Mouse (Mus musculus) left cerebral cortex, adult 2 months (tissue): Measurements from ENCODE around the gene Shank3. TPM values are rescaled to one million over a fixed set of nuclear protein-coding genes. Genes with fewer than 3 reads are reported as not detected.

ENCODE experiments used
- DNase-seq, 2 experiments: peaks; one replicate each; pipeline ENCODE4 v3.0.0; 2021 to 2022; ENCODE audit warnings: low spot score in 2 of 2, mixed read lengths in 1 of 2; ENCODE audit errors: extremely low spot score in 1 of 2
- H3K27ac ChIP-seq: fragments of 200-600 bp; 2 replicates; pipeline ENCODE4 v1.8.1; 2022
- H3K4me3 ChIP-seq: fragments of 200-600 bp; 2 replicates; pipeline ENCODE4 v1.8.1; 2022
- CTCF ChIP-seq: fragments of 200-600 bp; IDR thresholded peaks from 2 replicates; pipeline ENCODE4 v1.8.1; 2022; ENCODE audit warnings: antibody characterized with exemption, mild to moderate bottlenecking, moderate library complexity
- intact Hi-C: fragments of 180-260 bp; cut with DNase I; formaldehyde crosslinking; loops from one replicate; pipeline ENCODE4 v1.15.1; 2025
- total RNA-seq, 2 experiments: library from RNA; stranded (reverse); gene quantifications; 2 replicates each; pipeline ENCODE4 v1.2.3; 2021

Shank3 gene
- total RNA-seq, 2 experiments from 2014 or later, result 222 to 239 TPM

DNA sequence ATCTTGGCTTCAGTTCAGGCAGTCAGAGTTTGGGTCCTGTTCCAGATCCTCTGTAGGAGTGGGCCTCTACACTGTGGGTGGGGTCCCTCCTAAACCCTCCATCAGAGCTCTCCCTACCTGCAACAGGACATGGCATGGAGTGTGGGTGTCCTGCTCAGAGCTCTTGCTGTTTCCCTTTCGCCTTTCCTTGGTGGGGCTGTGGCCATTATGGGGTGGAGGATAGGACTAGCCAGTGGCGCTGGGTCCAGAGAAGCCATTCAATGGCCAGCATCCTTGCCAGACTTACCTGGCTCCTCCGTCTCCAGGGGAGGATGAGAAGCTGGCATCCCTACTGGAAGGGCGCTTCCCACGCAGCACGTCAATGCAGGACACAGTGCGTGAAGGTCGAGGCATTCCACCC lies 47.9 kb downstream of the Shank3 start:
- intact Hi-C loops, result no loop called here
- no peak overlapping the region for H3K27ac ChIP-seq
- no peak for DNase-seq
- no peak for TF ChIP-seq CTCF
- H3K4me3 ChIP-seq, result no peak overlapping the region

GRCm38 (mm10) chr15:89547824-89548601 lies 48.6 kb downstream of the Shank3 start:
- no peak for DNase-seq
- Histone ChIP-seq H3K27ac (no peak overlapping the region; the same call in 1 of the 2 replicates), H3K4me3 (peak overlapping the region; percentile 9; the same call in 1 of the 2 replicates)
- no peak; the same call in 1 of the 2 replicates for TF ChIP-seq CTCF
- intact Hi-C loops, result no loop called here

DNA sequence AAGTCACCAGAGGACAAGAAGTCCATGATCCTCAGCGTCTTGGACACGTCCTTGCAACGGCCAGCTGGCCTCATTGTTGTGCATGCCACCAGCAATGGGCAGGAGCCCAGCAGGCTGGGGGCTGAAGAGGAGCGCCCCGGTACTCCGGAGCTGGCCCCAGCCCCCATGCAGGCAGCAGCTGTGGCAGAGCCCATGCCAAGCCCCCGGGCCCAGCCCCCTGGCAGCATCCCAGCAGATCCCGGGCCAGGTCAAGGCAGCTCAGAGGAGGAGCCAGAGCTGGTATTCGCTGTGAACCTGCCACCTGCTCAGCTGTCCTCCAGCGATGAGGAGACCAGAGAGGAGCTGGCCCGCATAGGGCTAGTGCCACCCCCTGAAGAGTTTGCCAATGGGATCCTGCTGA lies 49.4 kb downstream of the Shank3 start:
- Histone ChIP-seq H3K27ac (no peak overlapping the region), H3K4me3 (no peak overlapping the region)
- DNase-seq, result no peak

DNA sequence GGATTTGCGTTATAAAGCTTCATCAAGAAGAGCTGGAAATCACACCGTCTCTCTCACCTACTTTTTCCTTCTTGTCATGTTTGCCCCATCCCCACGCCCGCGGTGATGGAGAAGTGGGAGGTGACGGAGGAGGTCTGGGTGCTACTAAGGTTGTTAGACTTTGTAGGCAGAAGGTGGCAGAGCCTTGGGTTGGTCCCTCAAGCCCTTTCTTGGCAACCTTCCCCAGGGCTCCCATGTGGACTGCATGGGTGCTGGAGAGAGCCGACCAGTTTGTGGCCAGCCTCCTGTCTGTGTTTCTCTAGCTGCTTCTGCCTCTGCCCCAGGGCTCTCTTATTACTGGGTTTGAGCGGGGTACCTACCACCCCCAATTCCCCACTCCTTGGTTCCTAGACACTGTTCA lies 51.1 kb downstream of the Shank3 start:
- Histone ChIP-seq H3K4me3 (no peak overlapping the region), H3K27ac (no peak overlapping the region)
- intact Hi-C loops, result no loop called here
- no peak for DNase-seq
- TF ChIP-seq CTCF, result no peak

More for the DNA sequence above, 49.4 kb downstream of the Shank3 start:
- no peak for TF ChIP-seq CTCF
- intact Hi-C loops, result no loop called here

DNA sequence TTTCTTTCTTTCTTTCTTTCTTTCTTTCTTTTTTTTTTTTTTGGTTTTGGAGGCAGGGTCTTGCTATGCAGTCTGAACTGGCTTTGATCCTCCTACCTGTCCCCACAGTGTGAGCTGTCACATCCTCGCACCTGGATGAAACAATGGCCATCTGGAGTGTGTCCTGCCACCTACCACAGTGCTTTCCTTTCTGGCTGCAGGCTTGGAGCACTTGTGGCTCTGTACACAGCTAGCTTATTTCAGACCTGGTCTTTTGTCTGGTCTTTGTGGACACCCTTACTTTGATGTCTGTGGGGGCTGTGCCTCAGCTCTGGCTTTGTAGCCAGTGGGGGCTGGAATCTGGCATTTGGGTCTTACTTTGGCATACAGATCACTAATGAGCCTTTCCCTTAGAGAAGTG lies 52.3 kb downstream of the Shank3 start:
- intact Hi-C loops, result no loop called here

DNA sequence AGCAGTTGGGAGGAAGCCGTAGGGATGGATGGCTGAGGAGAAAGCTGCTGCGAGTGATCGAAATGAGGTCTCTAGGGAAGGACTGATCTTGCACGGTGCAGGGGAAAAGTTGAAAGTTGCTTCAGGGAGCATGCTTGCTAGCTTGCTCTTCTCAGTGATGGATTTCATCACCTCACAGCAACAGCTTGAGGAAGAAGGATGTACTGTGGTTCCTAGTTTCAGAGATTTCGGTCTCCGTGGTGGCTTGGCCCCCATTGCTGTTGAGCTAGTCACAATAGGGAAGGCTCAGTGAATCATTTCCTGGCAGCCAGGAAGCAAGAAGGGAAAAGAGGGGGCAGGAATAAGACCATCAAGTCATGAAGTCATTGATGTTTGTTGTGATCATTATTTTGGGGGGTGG lies 56.2 kb downstream of the Shank3 start:
- intact Hi-C loops, result no loop called here
- H3K27ac ChIP-seq, result no peak overlapping the region
- TF ChIP-seq CTCF, result no peak
- no peak overlapping the region for H3K4me3 ChIP-seq
- no peak for DNase-seq

More for the DNA sequence above, 52.3 kb downstream of the Shank3 start:
- TF ChIP-seq CTCF, result no peak
- Histone ChIP-seq H3K4me3 (no peak overlapping the region), H3K27ac (no peak overlapping the region)
- no peak for DNase-seq

- intact Hi-C loops, result no loop called here
- no peak for DNase-seq
- no peak overlapping the region for H3K27ac ChIP-seq
- TF ChIP-seq CTCF, result peak; percentile 16
- no peak overlapping the region for H3K4me3 ChIP-seq
These were observed 57.2 kb downstream of the Shank3 start for GRCm38 (mm10) chr15:89556401-89557178.

- Histone ChIP-seq H3K27ac (no peak overlapping the region), H3K4me3 (no peak overlapping the region)
- no peak for TF ChIP-seq CTCF
- DNase-seq, result no peak
- intact Hi-C loops, result no loop called here
These were observed 58.0 kb downstream of the Shank3 start for GRCm38 (mm10) chr15:89557179-89557995.

DNA sequence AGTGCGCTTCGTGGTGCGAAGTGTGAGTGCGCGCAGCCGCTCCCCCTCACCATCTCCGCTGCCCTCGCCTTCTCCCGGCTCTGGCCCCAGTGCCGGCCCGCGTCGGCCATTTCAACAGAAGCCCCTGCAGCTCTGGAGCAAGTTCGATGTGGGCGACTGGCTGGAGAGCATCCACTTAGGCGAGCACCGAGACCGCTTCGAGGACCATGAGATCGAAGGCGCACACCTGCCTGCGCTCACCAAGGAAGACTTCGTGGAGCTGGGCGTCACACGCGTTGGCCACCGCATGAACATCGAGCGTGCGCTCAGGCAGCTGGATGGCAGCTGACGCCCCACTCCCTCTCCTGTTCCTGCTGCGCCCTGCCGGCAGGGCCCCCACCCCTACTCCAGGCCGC lies 58.6 kb downstream of the Shank3 start:
- TF ChIP-seq CTCF, result no peak
- no peak for DNase-seq
- intact Hi-C loops, result no loop called here
- Histone ChIP-seq H3K4me3 (no peak overlapping the region), H3K27ac (no peak overlapping the region)

DNA sequence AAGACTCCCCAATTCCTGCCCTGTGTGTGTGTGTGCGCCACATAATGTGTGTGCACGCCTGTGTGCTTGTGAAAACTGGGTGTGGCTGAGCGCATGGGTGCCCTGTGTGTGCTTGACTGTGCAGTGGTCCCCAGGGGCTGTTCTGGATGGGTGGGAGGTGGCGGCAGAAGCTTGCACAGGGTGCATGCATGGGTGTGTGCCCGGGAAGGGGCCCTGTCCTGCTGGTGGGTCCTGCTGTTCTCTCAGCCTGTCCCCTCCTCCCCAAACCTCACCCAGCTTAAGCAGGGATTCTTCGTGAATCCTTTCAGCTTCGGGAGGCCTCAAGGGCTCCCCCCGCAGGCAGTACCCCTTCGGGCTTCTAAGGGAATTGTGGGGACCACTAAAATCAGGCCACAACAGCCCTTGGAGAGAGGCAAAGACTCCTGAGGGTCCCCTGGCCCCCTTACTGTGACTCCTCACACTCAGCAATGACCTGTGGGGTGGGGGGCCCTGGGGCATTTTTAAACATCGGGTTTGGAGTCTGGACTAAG lies 59.8 kb downstream of the Shank3 start:
- no peak overlapping the region for H3K27ac ChIP-seq
- H3K4me3 ChIP-seq, result no peak overlapping the region
- no peak for DNase-seq
- TF ChIP-seq CTCF, result peak; percentile 5; the same call in 1 of the 2 replicates
- intact Hi-C loops, result no loop called here

- DNase-seq, result no peak
- TF ChIP-seq CTCF, result no peak
- Histone ChIP-seq H3K4me3 (no peak within 1 kb of the TSS), H3K27ac (no peak within 1 kb of the TSS)
- intact Hi-C loops, result no loop called here
These were observed 68.7 kb downstream of the Shank3 start, which contains the start of gene Acr for GRCm38 (mm10) chr15:89568114-89568513. Gene Acr, plus strand, starts transcription at chr15:89568326.

DNA sequence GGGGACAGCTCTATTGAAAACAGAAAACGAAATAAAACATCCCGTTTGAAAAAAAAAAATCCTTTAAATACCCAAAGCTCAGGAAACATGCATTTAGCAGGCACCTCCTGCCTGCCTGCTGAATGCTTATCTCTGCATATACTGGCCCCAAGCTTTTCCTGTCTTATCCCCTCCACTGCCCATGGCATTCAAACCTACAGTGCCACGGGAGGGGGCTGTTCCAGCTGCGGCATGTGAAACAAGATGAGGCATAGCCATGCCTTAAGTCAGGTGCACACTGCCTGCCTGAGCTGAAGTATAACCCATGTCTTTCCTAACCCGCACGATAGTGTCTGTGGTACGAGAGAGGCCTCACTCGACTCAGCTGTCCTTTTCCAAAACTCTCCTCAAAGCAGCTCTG lies 72.7 kb downstream of the Shank3 start:
- TF ChIP-seq CTCF, result no peak
- Histone ChIP-seq H3K27ac (no peak overlapping the region), H3K4me3 (no peak overlapping the region)
- DNase-seq, result no peak
- intact Hi-C loops, result no loop called here
